In genomic region chr8:13340650-13341049, GRCm38 (mm10) we compare ENCODE assay signal across 10 mouse cellular contexts. TPM values are rescaled to one million over a fixed set of nuclear protein-coding genes. Genes with fewer than 3 reads are reported as not detected.
DNase-seq lines count a peak whose midpoint lies in the region; ATAC-seq and TF ChIP-seq lines count a peak whose summit lies in the region.
"Had no signal": no experiment of that assay in that cellular context is flagged by ENCODE, and none has a peak within 500 bp of the region (broad histone marks: within the 10 kb centered on the region; RNA-seq: fewer than 3 reads in every experiment).

No protein-coding gene starts in this region.

- intact Hi-C loops in left cerebral cortex, postnatal 14 days (cut with DNase I), result no loop called here

- no peak overlapping the region for H3K27ac ChIP-seq in kidney, embryonic 14.5 days (ENCODE audit: low read depth, low read length)
- no peak overlapping the region for H3K27ac ChIP-seq in embryonic facial prominence, embryonic 14.5 days (replicated peaks; ENCODE audit: low read depth, low read length)
- peak overlapping the region; percentile 51 for H3K27ac ChIP-seq in liver, embryonic 13.5 days

- H3K36me3 ChIP-seq in kidney, embryonic 14.5 days (ENCODE audit: control insufficient read depth, insufficient read depth, low read length), result peaks cover 53% of the 10 kb centered on the region
- H3K36me3 ChIP-seq in E14TG2a.4 (ENCODE audit: insufficient read depth, low read length), result peaks cover 57% of the 10 kb centered on the region
- H3K36me3 ChIP-seq in embryonic facial prominence, embryonic 14.5 days (ENCODE audit: control insufficient read depth, insufficient read depth, low read length), result peaks cover 55% of the 10 kb centered on the region
- peaks cover 57% of the 10 kb centered on the region for H3K36me3 ChIP-seq in liver, embryonic 13.5 days

- no peaks in the 10 kb centered on the region for H3K9me3 ChIP-seq in kidney, embryonic 14.5 days (ENCODE audit: control insufficient read depth, low read length)
- no peaks in the 10 kb centered on the region for H3K9me3 ChIP-seq in E14TG2a.4 (ENCODE audit: low read length)
- no peaks in the 10 kb centered on the region for H3K9me3 ChIP-seq in embryonic facial prominence, embryonic 14.5 days (ENCODE audit: control insufficient read depth, low read length)
- H3K9me3 ChIP-seq in liver, embryonic 13.5 days (replicated peaks), result no peaks in the 10 kb centered on the region

- no peak for TF ChIP-seq CTCF in E14TG2a.4 (conservative IDR thresholded peaks at IDR 0.05; ENCODE audit: low read length)

- no peak for ATAC-seq in kidney, embryonic 14.5 days (ENCODE audit: low FRiP score, low TSS enrichment)
- ATAC-seq in embryonic facial prominence, embryonic 14.5 days (ENCODE audit: low read depth), result no peak
- ATAC-seq in liver, embryonic 13.5 days (ENCODE audit: low read depth), result no peak

- peaks cover 13% of the 10 kb centered on the region for H3K4me1 ChIP-seq in kidney, embryonic 14.5 days (ENCODE audit: control insufficient read depth, insufficient read depth, low read length)
- H3K4me1 ChIP-seq in E14TG2a.4 (replicated peaks; ENCODE audit: low read depth, low read length), result peaks cover 69% of the 10 kb centered on the region
- H3K4me1 ChIP-seq in embryonic facial prominence, embryonic 14.5 days (ENCODE audit: control insufficient read depth, insufficient read depth, low read length), result peaks cover 6% of the 10 kb centered on the region; the same call in 1 of the 2 replicates
- peaks cover 63% of the 10 kb centered on the region for H3K4me1 ChIP-seq in liver, embryonic 13.5 days (replicated peaks)

- 84% methylated on average over 8 of the region's 8 CpGs for WGBS in kidney, embryonic 14.5 days
- WGBS in embryonic facial prominence, embryonic 14.5 days, result 81% methylated on average over 8 of the region's 8 CpGs
- WGBS in liver, embryonic 13.5 days (ENCODE audit: insufficient replicate concordance), result 74% methylated on average over 8 of the region's 8 CpGs

- DNase-seq in kidney, postnatal 36 days, result no peak
- no peak for DNase-seq in embryonic facial prominence, embryonic 14.5 days (ENCODE audit: low spot score)
- DNase-seq in liver, embryonic 13.5 days, result no peak
- DNase-seq in thymus, postnatal 10 days (ENCODE audit: low spot score in 2 of 2), result no peak
- DNase-seq in c-Kit-positive CD71-positive TER-119-positive erythroid progenitor cells, embryonic 14.5 days (ENCODE audit: low spot score), result no peak
- DNase-seq in left cerebral cortex, postnatal 14 days (ENCODE audit: low spot score in 2 of 2), result no peak
- DNase-seq: gastrocnemius, postnatal 36 days; thymus, adult 18-20 months had no signal

- H3K27me3 ChIP-seq in kidney, embryonic 14.5 days (ENCODE audit: control insufficient read depth, insufficient read depth, low read length), result no peaks in the 10 kb centered on the region
- H3K27me3 ChIP-seq in E14TG2a.4 (ENCODE audit: insufficient read depth, low read length), result peaks cover 23% of the 10 kb centered on the region
- H3K27me3 ChIP-seq in embryonic facial prominence, embryonic 14.5 days (replicated peaks; ENCODE audit: control insufficient read depth, insufficient read depth, low read length), result no peaks in the 10 kb centered on the region
- no peaks in the 10 kb centered on the region for H3K27me3 ChIP-seq in liver, embryonic 13.5 days

- peak overlapping the region; percentile 63 for H3K4me2 ChIP-seq in kidney, embryonic 14.5 days (replicated peaks; ENCODE audit: low read depth, low read length)
- H3K4me2 ChIP-seq in embryonic facial prominence, embryonic 14.5 days (ENCODE audit: low read depth, low read length), result peak overlapping the region; percentile 75
- H3K4me2 ChIP-seq in liver, embryonic 13.5 days, result peak overlapping the region; percentile 96

- H3K9ac ChIP-seq in kidney, embryonic 14.5 days (ENCODE audit: low read depth, low read length), result peak overlapping the region; percentile 35
- peak overlapping the region; percentile 97; the same call in 1 of the 2 replicates for H3K9ac ChIP-seq in embryonic facial prominence, embryonic 14.5 days (ENCODE audit: low read depth, low read length)
- H3K9ac ChIP-seq in liver, embryonic 13.5 days, result peak overlapping the region; percentile 100

- H3K4me3 ChIP-seq in kidney, embryonic 14.5 days (ENCODE audit: low read length), result peak overlapping the region; percentile 85; the same call in 1 of the 2 replicates
- H3K4me3 ChIP-seq in E14TG2a.4 (replicated peaks; ENCODE audit: low read length), result peak overlapping the region; percentile 17; the same call in 1 of the 2 replicates
- H3K4me3 ChIP-seq in embryonic facial prominence, embryonic 14.5 days (ENCODE audit: low read depth, low read length), result peak overlapping the region; percentile 89
- peak overlapping the region; percentile 94 for H3K4me3 ChIP-seq in liver, embryonic 13.5 days (replicated peaks)

RNA-seq across cellular contexts. Expression of gene Tfdp1, which starts 2.1 kb away (rescaled TPM):
- 146 and 201 TPM in 2 replicates for polyA plus RNA-seq in kidney, embryonic 14.5 days (2014; fragmentation: Nextera tagmentation; extraction: Ambion mirVana)
- polyA plus RNA-seq in embryonic facial prominence, embryonic 14.5 days (2014; fragmentation: Nextera tagmentation; extraction: Ambion mirVana), result 150 and 168 TPM in 2 replicates
- polyA plus RNA-seq in liver, embryonic 13.5 days (2015; fragmentation: Nextera tagmentation; extraction: Ambion mirVana), result 124 and 150 TPM in 2 replicates
- 10 to 100 TPM; 59.4 to 65.9 TPM for total RNA-seq in left cerebral cortex, postnatal 14 days (2021)

RNA-seq across cellular contexts. Expression of gene Tmco3, which starts 52.7 kb away (rescaled TPM):
- 28.4 and 40.5 TPM in 2 replicates for polyA plus RNA-seq in kidney, embryonic 14.5 days (2014; fragmentation: Nextera tagmentation; extraction: Ambion mirVana)
- polyA plus RNA-seq in embryonic facial prominence, embryonic 14.5 days (2014; fragmentation: Nextera tagmentation; extraction: Ambion mirVana), result 44.5 and 45.4 TPM in 2 replicates
- polyA plus RNA-seq in liver, embryonic 13.5 days (2015; fragmentation: Nextera tagmentation; extraction: Ambion mirVana), result 5.2 and 7.2 TPM in 2 replicates
- total RNA-seq in left cerebral cortex, postnatal 14 days (2021), result 10 to 100 TPM; 46.9 to 53.1 TPM

RNA-seq across cellular contexts. Expression of gene Dcun1d2, which starts 52.7 kb away (rescaled TPM):
- 17.4 and 26.4 TPM in 2 replicates for polyA plus RNA-seq in kidney, embryonic 14.5 days (2014; fragmentation: Nextera tagmentation; extraction: Ambion mirVana)
- 27.5 and 28.7 TPM in 2 replicates for polyA plus RNA-seq in embryonic facial prominence, embryonic 14.5 days (2014; fragmentation: Nextera tagmentation; extraction: Ambion mirVana)
- polyA plus RNA-seq in liver, embryonic 13.5 days (2015; fragmentation: Nextera tagmentation; extraction: Ambion mirVana), result 11.1 and 12.6 TPM in 2 replicates
- 10 to 100 TPM; 27.7 to 31.2 TPM for total RNA-seq in left cerebral cortex, postnatal 14 days (2021)

RNA-seq across cellular contexts. Expression of gene Atp4b, which starts 56.0 kb away (rescaled TPM):
- polyA plus RNA-seq in kidney, embryonic 14.5 days (2014; fragmentation: Nextera tagmentation; extraction: Ambion mirVana), result not detected in 2 replicates
- polyA plus RNA-seq in embryonic facial prominence, embryonic 14.5 days (2014; fragmentation: Nextera tagmentation; extraction: Ambion mirVana), result not detected in 2 replicates
- polyA plus RNA-seq in liver, embryonic 13.5 days (2015; fragmentation: Nextera tagmentation; extraction: Ambion mirVana), result not detected in 2 replicates
- total RNA-seq in left cerebral cortex, postnatal 14 days (2021), result not detected
- total RNA-seq: gastrocnemius, postnatal 36 days had no signal

Comparison
In these comparisons a context has a peak if more than half of its experiments do, and no peak if none do; other contexts are left out.
1. H3K4me3 ChIP-seq: peak in every context shown above with its lines; median percentile 94 in liver, embryonic 13.5 days; 89 in embryonic facial prominence, embryonic 14.5 days; 85 in kidney, embryonic 14.5 days; 17 in E14TG2a.4.
2. H3K9ac ChIP-seq: peak in every context shown above with its lines; median percentile 100 in liver, embryonic 13.5 days; 97 in embryonic facial prominence, embryonic 14.5 days; 35 in kidney, embryonic 14.5 days.